Mouse (Mus musculus) hindbrain, postnatal 0 days (tissue): Measurements from ENCODE around the gene Dll1. TPM values are rescaled to one million over a fixed set of nuclear protein-coding genes. Genes with fewer than 3 reads are reported as not detected.

ENCODE experiments used
- ATAC-seq: fragments of 200-750 bp; cut with Nextera tagmentation; 2 replicates; pipeline ENCODE4 v1.8.0; 2017; ENCODE audit warnings: mild to moderate bottlenecking, moderate TSS enrichment, moderate library complexity
- DNase-seq: peaks from one replicate; pipeline ENCODE4 v3.0.0-alpha.2; 2015; ENCODE audit warnings: low spot score
- H3K27ac ChIP-seq: fragments of 300-500 bp; sonication (generic); 2 replicates; pipeline ENCODE4 v1.5.1; 2014; ENCODE audit warnings: mild to moderate bottlenecking
- H3K27me3 ChIP-seq: fragments of 300-500 bp; sonication (generic); 2 replicates; pipeline ENCODE4 v1.6.1; 2014; ENCODE audit warnings: low read length, mixed read lengths; ENCODE audit not compliant: insufficient read depth
- H3K36me3 ChIP-seq: fragments of 300-500 bp; sonication (generic); 2 replicates; pipeline ENCODE4 v1.6.1; 2014; ENCODE audit warnings: low read length, mixed read lengths; ENCODE audit not compliant: insufficient read depth
- H3K4me1 ChIP-seq: fragments of 300-500 bp; sonication (generic); 2 replicates; pipeline ENCODE4 v1.6.1; 2014; ENCODE audit warnings: antibody characterized with exemption, low read length, mixed read lengths; ENCODE audit not compliant: insufficient read depth
- H3K4me2 ChIP-seq: fragments of 300-500 bp; sonication (generic); 2 replicates; pipeline ENCODE4 v1.6.1; 2014; ENCODE audit warnings: low read depth, mild to moderate bottlenecking, low read length, moderate library complexity, mixed read lengths
- H3K4me3 ChIP-seq: fragments of 300-500 bp; sonication (generic); 2 replicates; pipeline ENCODE4 v1.5.1; 2014; ENCODE audit warnings: low read length
- H3K9ac ChIP-seq: fragments of 300-500 bp; sonication (generic); replicated peaks from 2 replicates; pipeline ENCODE4 v1.6.1; 2014; ENCODE audit warnings: mild to moderate bottlenecking, low read length, moderate library complexity, mixed read lengths
- H3K9me3 ChIP-seq: fragments of 300-500 bp; sonication (generic); 2 replicates; pipeline ENCODE4 v1.6.1; 2016; ENCODE audit warnings: low read length, mixed read lengths
- CTCF ChIP-seq: IDR thresholded peaks from 2 replicates; pipeline ENCODE4 v1.5.1; 2016; ENCODE audit warnings: antibody characterized with exemption, control low read depth, low read depth
- WGBS: fragments of 180-500 bp; shearing (Covaris S2); extraction: QIAGEN DNeasy Blood & Tissue Kit; methylation state at CpG from one replicate; pipeline ENCODE4 v1.1.7; 2014; 5-methylcytosine and 5-hydroxymethylcytosine counted together
- polyA plus RNA-seq: library from polyadenylated mRNA; unstranded; fragments of >200 nt; fragmentation: Nextera tagmentation; extraction: Ambion mirVana; gene quantifications from 2 replicates; pipeline ENCODE4 v1.2.1, GENCODE M21; 2015
- total RNA-seq: library from RNA; depleted of rRNA; stranded (reverse); fragments of >200 nt; gene quantifications from 2 replicates; pipeline ENCODE4 v1.2.3, GENCODE M21; 2014; rRNA removed

Gene Dll1
- total and polyA plus RNA-seq, 2 experiments from 2014 or later: 10.9 to 34.3 TPM

GRCm38 (mm10) chr17:15329740-15330318 lies 46.8 kb downstream of the Dll1 start:
- WGBS: 65% methylated on average over 10 of the region's 10 CpGs
- Histone ChIP-seq H3K4me1 (peaks cover 3% of the 10 kb centered on the region; the same call in 1 of the 2 replicates), H3K4me3 (no peak overlapping the region), H3K27me3 (no peaks in the 10 kb centered on the region), H3K4me2 (no peak overlapping the region), H3K9me3 (no peaks in the 10 kb centered on the region), H3K27ac (no peak overlapping the region), H3K9ac (no peak overlapping the region), H3K36me3 (no peaks in the 10 kb centered on the region)
- ATAC-seq (no peak), DNase-seq (no peak)
- no peak for TF ChIP-seq CTCF

- Histone ChIP-seq H3K4me1 (peaks cover 3% of the 10 kb centered on the region; the same call in 1 of the 2 replicates), H3K36me3 (no peaks in the 10 kb centered on the region), H3K9ac (no peak overlapping the region), H3K9me3 (no peaks in the 10 kb centered on the region), H3K4me2 (no peak overlapping the region), H3K27ac (no peak overlapping the region), H3K4me3 (no peak overlapping the region), H3K27me3 (no peaks in the 10 kb centered on the region)
- WGBS: 76% methylated on average over 5 of the region's 5 CpGs
- no peak for DNase-seq
- TF ChIP-seq CTCF: no peak
- ATAC-seq: no peak
These were observed 49.6 kb downstream of the Dll1 start for GRCm38 (mm10) chr17:15327106-15327505.

GRCm38 (mm10) chr17:15325976-15326842 lies 50.5 kb downstream of the Dll1 start:
- peaks cover 3% of the 10 kb centered on the region; the same call in 1 of the 2 replicates for H3K4me1 ChIP-seq
- no peak for TF ChIP-seq CTCF
- H3K9me3 ChIP-seq: no peaks in the 10 kb centered on the region
- H3K4me3 ChIP-seq: no peak overlapping the region
- H3K27me3 ChIP-seq: no peaks in the 10 kb centered on the region
- no peak overlapping the region for H3K9ac ChIP-seq
- H3K27ac ChIP-seq: no peak overlapping the region
- no peaks in the 10 kb centered on the region for H3K36me3 ChIP-seq
- no peak for ATAC-seq
- WGBS: 86% methylated on average over 10 of the region's 10 CpGs
- DNase-seq: no peak
- no peak overlapping the region for H3K4me2 ChIP-seq

GRCm38 (mm10) chr17:15323191-15323834 lies 53.4 kb downstream of the Dll1 start:
- H3K36me3 ChIP-seq: no peaks in the 10 kb centered on the region
- H3K4me1 ChIP-seq: peaks cover under 1% of the 10 kb centered on the region; the same call in 1 of the 2 replicates
- peak; percentile 82 for ATAC-seq
- H3K4me3 ChIP-seq: no peak overlapping the region
- WGBS: 39% methylated on average over 9 of the region's 9 CpGs
- H3K27ac ChIP-seq: no peak overlapping the region
- TF ChIP-seq CTCF: no peak
- no peak overlapping the region for H3K9ac ChIP-seq
- peak; percentile 54 for DNase-seq
- H3K9me3 ChIP-seq: no peaks in the 10 kb centered on the region
- H3K4me2 ChIP-seq: no peak overlapping the region
- H3K27me3 ChIP-seq: no peaks in the 10 kb centered on the region

Other genes with a start within 250 kb of the Dll1 start
- 36.8 and 40.8 TPM in 2 replicates for gene Fam120b, start 19.3 kb upstream of the Dll1 start, total RNA-seq
- 29.4 and 31.7 TPM in 2 replicates for gene Fam120b, start 19.3 kb upstream of the Dll1 start, polyA plus RNA-seq
- gene Psmb1, start 122.9 kb upstream of the Dll1 start, total RNA-seq: 91.8 and 101 TPM in 2 replicates
- 273 TPM in 2 replicates for gene Psmb1, start 122.9 kb upstream of the Dll1 start, polyA plus RNA-seq
- gene Tbp, start 123.0 kb upstream of the Dll1 start, total RNA-seq: 56.3 and 57.4 TPM in 2 replicates
- 40.6 and 42.8 TPM in 2 replicates for gene Tbp, start 123.0 kb upstream of the Dll1 start, polyA plus RNA-seq
- 51.5 and 68.4 TPM in 2 replicates for gene Pdcd2, start 150.4 kb upstream of the Dll1 start, total RNA-seq
- gene Pdcd2, start 150.4 kb upstream of the Dll1 start, polyA plus RNA-seq: 48.7 and 49.2 TPM in 2 replicates
- 0.94 and 1.2 TPM in 2 replicates for gene Prdm9, start 187.5 kb upstream of the Dll1 start, total RNA-seq
- 0.76 and 1.2 TPM in 2 replicates for gene Prdm9, start 187.5 kb upstream of the Dll1 start, polyA plus RNA-seq